Mouse (Mus musculus): ENCODE results near the gene Gm11172. TPM values are rescaled to one million over a fixed set of nuclear protein-coding genes. Genes with fewer than 3 reads are reported as not detected.
"Not testable (repeated sequence)": the region's sequence is repeated elsewhere in the genome, so short reads cannot be mapped to it uniquely, and the experiment has no call there.

The Gm11172 gene
- polyA plus RNA-seq, 1 experiment from 2014 or later = not detected

GRCm38 (mm10) chr16:10840018-10840417, 27.3 kb downstream of the Gm11172 start:
- Histone ChIP-seq H3K27ac (ENCODE audit: low read length) (no peak overlapping the region), H3K9ac (replicated peaks; ENCODE audit: low read length) (no peak overlapping the region), H3K9me3 (ENCODE audit: low read length) (no peaks in the 10 kb centered on the region), H3K4me3 (ENCODE audit: low read length) (no peak overlapping the region), H3K27me3 (ENCODE audit: insufficient read depth, low read length) (no peaks in the 10 kb centered on the region), H3K36me3 (ENCODE audit: insufficient read depth, low read length) (peaks cover 5% of the 10 kb centered on the region; the same call in 1 of the 2 replicates), H3K4me1 (ENCODE audit: insufficient read depth, low read length) (peaks cover 45% of the 10 kb centered on the region), H3K4me2 (replicated peaks; ENCODE audit: low read depth, low read length) (no peak overlapping the region)
- WGBS = 87% methylated on average over 10 of the region's 14 CpGs
- ATAC-seq (ENCODE audit: low FRiP score, low TSS enrichment) = no peak

- no peak overlapping the region for H3K4me2 ChIP-seq (replicated peaks; ENCODE audit: low read depth, low read length)
Observed at GRCm38 (mm10) chr16:10842282-10842855, 29.7 kb downstream of the Gm11172 start.

DNA sequence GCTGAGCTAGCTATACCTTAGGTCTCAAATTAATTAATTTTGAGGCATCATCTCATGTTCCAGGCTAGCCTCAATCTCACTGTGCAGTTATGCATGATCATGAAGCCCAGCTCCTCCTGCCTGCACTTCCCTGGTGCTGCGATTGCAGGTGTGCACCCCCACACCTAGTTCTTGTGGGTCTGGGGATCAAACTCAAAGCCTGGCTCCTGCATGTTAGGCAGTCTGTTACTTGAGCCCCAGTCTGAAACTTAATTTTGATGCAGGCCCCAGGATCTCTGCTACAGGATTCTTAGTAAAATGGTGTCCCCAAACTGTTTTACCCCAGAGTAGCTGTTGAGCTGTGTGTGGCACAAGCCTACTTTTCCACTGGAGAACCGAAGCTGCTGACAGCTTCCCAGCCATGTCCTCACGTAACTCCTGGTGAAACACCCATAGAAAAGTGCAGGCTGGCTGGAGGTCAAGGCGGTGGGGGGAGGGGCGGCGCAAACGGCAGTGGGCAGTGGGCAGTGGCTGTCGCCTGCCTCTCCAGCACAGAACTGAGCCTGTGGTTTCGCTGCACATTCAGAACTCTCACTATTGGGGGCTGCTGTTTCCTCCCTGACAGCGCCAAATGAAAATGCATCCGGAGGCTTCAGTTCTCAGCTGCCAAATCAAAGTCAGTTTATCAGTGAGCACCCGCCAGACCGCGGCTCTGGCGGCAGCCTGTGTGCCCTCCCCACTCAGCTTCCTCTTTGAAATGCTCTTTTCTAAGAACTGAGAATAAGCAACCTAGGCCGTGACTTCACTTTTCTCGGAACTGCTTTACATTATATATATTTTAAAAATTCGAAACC, 31.0 kb downstream of the Gm11172 start:
- peak overlapping the region; percentile 70 for H3K27ac ChIP-seq (ENCODE audit: low read length)
- peak; percentile 32; the same call in 1 of the 2 replicates for ATAC-seq (ENCODE audit: low FRiP score, low TSS enrichment)

More at GRCm38 (mm10) chr16:10842282-10842855, 29.7 kb downstream of the Gm11172 start:
- peak overlapping the region; percentile 17; the same call in 1 of the 2 replicates for H3K27ac ChIP-seq (ENCODE audit: low read length)
- H3K4me3 ChIP-seq (ENCODE audit: low read length) = no peak overlapping the region
- H3K36me3 ChIP-seq (ENCODE audit: insufficient read depth, low read length) = peaks cover 5% of the 10 kb centered on the region; the same call in 1 of the 2 replicates
- no peak overlapping the region for H3K9ac ChIP-seq (replicated peaks; ENCODE audit: low read length)
- no peaks in the 10 kb centered on the region for H3K27me3 ChIP-seq (ENCODE audit: insufficient read depth, low read length)
- no peaks in the 10 kb centered on the region for H3K9me3 ChIP-seq (ENCODE audit: low read length)
- H3K4me1 ChIP-seq (ENCODE audit: insufficient read depth, low read length) = peaks cover 45% of the 10 kb centered on the region
- WGBS = 45% methylated on average over 4 of the region's 4 CpGs
- peak; percentile 20 for ATAC-seq (ENCODE audit: low FRiP score, low TSS enrichment)

GRCm38 (mm10) chr16:10844319-10844670, 31.6 kb downstream of the Gm11172 start:
- Histone ChIP-seq H3K27me3 (ENCODE audit: insufficient read depth, low read length) (no peaks in the 10 kb centered on the region), H3K4me3 (ENCODE audit: low read length) (peak overlapping the region; percentile 36), H3K36me3 (ENCODE audit: insufficient read depth, low read length) (peaks cover 5% of the 10 kb centered on the region; the same call in 1 of the 2 replicates), H3K9me3 (ENCODE audit: low read length) (no peaks in the 10 kb centered on the region), H3K4me1 (ENCODE audit: insufficient read depth, low read length) (peaks cover 29% of the 10 kb centered on the region), H3K9ac (replicated peaks; ENCODE audit: low read length) (peak overlapping the region; percentile 1; the same call in 1 of the 2 replicates), H3K27ac (ENCODE audit: low read length) (peak overlapping the region; percentile 70), H3K4me2 (replicated peaks; ENCODE audit: low read depth, low read length) (peak overlapping the region; percentile 60)
- WGBS = 41% methylated on average over 6 of the region's 6 CpGs
- ATAC-seq (ENCODE audit: low FRiP score, low TSS enrichment) = no peak

More for the DNA sequence above, 31.0 kb downstream of the Gm11172 start:
- Histone ChIP-seq H3K9me3 (ENCODE audit: low read length) (no peaks in the 10 kb centered on the region), H3K9ac (replicated peaks; ENCODE audit: low read length) (peak overlapping the region; percentile 46), H3K4me2 (replicated peaks; ENCODE audit: low read depth, low read length) (peak overlapping the region; percentile 60), H3K4me1 (ENCODE audit: insufficient read depth, low read length) (peaks cover 34% of the 10 kb centered on the region), H3K27me3 (ENCODE audit: insufficient read depth, low read length) (no peaks in the 10 kb centered on the region), H3K4me3 (ENCODE audit: low read length) (peak overlapping the region; percentile 36), H3K36me3 (ENCODE audit: insufficient read depth, low read length) (peaks cover 5% of the 10 kb centered on the region; the same call in 1 of the 2 replicates)
- WGBS = 11% methylated on average over 18 of the region's 18 CpGs

DNA sequence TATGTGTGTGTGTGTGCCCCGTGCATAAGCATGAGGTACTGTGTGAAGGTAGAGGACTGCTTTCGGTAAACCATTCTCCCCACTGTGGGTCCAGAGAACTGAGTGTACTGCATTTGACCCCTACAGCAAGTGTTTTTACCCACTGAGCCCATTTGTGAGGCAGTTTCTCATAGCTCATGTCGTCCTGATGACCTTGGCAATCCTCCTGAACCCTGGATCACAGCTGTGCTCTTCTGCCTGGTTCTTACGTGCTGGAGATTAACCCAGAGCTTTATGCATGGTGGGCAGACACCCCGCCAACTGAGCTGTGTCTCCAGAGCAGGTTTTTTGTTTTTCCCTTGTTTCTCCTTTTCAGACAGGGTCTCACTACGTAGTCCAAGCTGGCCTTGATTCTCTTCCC, 33.2 kb downstream of the Gm11172 start:
- Histone ChIP-seq H3K27ac (ENCODE audit: low read length) (no peak overlapping the region), H3K9me3 (ENCODE audit: low read length) (no peaks in the 10 kb centered on the region), H3K9ac (replicated peaks; ENCODE audit: low read length) (no peak overlapping the region), H3K27me3 (ENCODE audit: insufficient read depth, low read length) (no peaks in the 10 kb centered on the region), H3K36me3 (ENCODE audit: insufficient read depth, low read length) (no peaks in the 10 kb centered on the region), H3K4me1 (ENCODE audit: insufficient read depth, low read length) (peaks cover 32% of the 10 kb centered on the region), H3K4me3 (ENCODE audit: low read length) (no peak overlapping the region), H3K4me2 (replicated peaks; ENCODE audit: low read depth, low read length) (no peak overlapping the region)
- no peak for ATAC-seq (ENCODE audit: low FRiP score, low TSS enrichment)
- WGBS = 78% methylated on average over 6 of the region's 6 CpGs

GRCm38 (mm10) chr16:10846503-10846902, 33.8 kb downstream of the Gm11172 start:
- Histone ChIP-seq H3K9ac (replicated peaks; ENCODE audit: low read length) (no peak overlapping the region), H3K27me3 (ENCODE audit: insufficient read depth, low read length) (no peaks in the 10 kb centered on the region), H3K27ac (ENCODE audit: low read length) (no peak overlapping the region), H3K4me1 (ENCODE audit: insufficient read depth, low read length) (peaks cover 32% of the 10 kb centered on the region), H3K4me2 (replicated peaks; ENCODE audit: low read depth, low read length) (no peak overlapping the region), H3K9me3 (ENCODE audit: low read length) (no peaks in the 10 kb centered on the region), H3K36me3 (ENCODE audit: insufficient read depth, low read length) (no peaks in the 10 kb centered on the region), H3K4me3 (ENCODE audit: low read length) (no peak overlapping the region)
- peak; percentile 78 for ATAC-seq (ENCODE audit: low FRiP score, low TSS enrichment)
- WGBS = 55% methylated on average over 4 of the region's 4 CpGs

GRCm38 (mm10) chr16:10849965-10850861, 37.5 kb downstream of the Gm11172 start:
- H3K27ac ChIP-seq (ENCODE audit: low read length) = peak overlapping the region; percentile 33; the same call in 1 of the 2 replicates
- H3K4me2 ChIP-seq (replicated peaks; ENCODE audit: low read depth, low read length) = no peak overlapping the region
- WGBS = 63% methylated on average over 12 of the region's 12 CpGs
- H3K27me3 ChIP-seq (ENCODE audit: insufficient read depth, low read length) = no peaks in the 10 kb centered on the region
- H3K9ac ChIP-seq (replicated peaks; ENCODE audit: low read length) = no peak overlapping the region
- H3K9me3 ChIP-seq (ENCODE audit: low read length) = no peaks in the 10 kb centered on the region
- peaks cover 8% of the 10 kb centered on the region; the same call in 1 of the 2 replicates for H3K4me1 ChIP-seq (ENCODE audit: insufficient read depth, low read length)
- H3K4me3 ChIP-seq (ENCODE audit: low read length) = no peak overlapping the region
- no peaks in the 10 kb centered on the region for H3K36me3 ChIP-seq (ENCODE audit: insufficient read depth, low read length)
- no peak for ATAC-seq (ENCODE audit: low FRiP score, low TSS enrichment)

DNA sequence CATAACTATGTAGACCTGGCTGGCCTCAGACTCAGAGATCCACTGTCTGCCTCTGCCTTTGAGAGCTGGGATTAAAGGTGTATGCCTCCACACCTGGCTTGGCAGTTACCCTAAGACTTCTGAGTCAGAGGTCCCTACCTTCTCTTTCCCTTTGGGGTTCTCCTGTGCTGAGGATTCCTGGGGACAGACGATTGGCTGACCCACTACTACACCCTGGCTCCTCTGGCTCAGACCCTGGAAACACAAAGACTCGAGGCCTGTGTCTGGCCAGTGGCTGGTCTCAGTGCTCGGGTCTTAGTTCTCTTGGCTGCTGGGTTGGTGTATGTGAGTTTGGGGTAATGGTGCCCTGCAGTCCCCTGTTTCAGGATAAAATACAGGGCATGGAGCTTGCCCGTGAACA, 38.2 kb downstream of the Gm11172 start:
- no peaks in the 10 kb centered on the region for H3K27me3 ChIP-seq (ENCODE audit: insufficient read depth, low read length)
- 71% methylated on average over 4 of the region's 4 CpGs for WGBS
- H3K9ac ChIP-seq (replicated peaks; ENCODE audit: low read length) = no peak overlapping the region
- no peak overlapping the region for H3K4me3 ChIP-seq (ENCODE audit: low read length)
- H3K4me1 ChIP-seq (ENCODE audit: insufficient read depth, low read length) = peaks cover 8% of the 10 kb centered on the region; the same call in 1 of the 2 replicates
- H3K27ac ChIP-seq (ENCODE audit: low read length) = no peak overlapping the region
- no peaks in the 10 kb centered on the region for H3K36me3 ChIP-seq (ENCODE audit: insufficient read depth, low read length)
- no peak overlapping the region for H3K4me2 ChIP-seq (replicated peaks; ENCODE audit: low read depth, low read length)
- H3K9me3 ChIP-seq (ENCODE audit: low read length) = no peaks in the 10 kb centered on the region
- no peak for ATAC-seq (ENCODE audit: low FRiP score, low TSS enrichment)

DNA sequence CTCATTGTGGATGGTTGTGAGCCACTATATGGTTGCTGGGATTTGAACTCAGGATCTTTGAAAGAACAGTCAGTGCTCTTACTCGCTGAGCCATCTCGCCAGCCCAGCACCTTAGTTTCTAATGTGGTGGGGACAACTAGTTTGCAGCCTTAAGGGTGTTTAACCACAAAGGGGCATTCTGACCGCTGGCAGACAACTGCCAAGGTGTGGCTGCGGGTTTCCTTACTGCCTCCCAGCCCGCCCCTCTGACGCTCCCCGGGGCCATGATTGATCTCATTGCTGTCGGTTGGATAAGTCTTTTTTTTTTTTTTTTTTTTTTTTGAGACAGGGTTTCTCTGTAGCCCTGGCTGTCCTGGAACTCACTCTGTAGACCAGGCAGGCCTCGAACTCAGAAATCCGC, 39.5 kb downstream of the Gm11172 start:
- H3K9me3 ChIP-seq (ENCODE audit: low read length); H3K9ac ChIP-seq (replicated peaks; ENCODE audit: low read length); H3K27me3 ChIP-seq (ENCODE audit: insufficient read depth, low read length); H3K4me3 ChIP-seq (ENCODE audit: low read length); H3K27ac ChIP-seq (ENCODE audit: low read length); H3K36me3 ChIP-seq (ENCODE audit: insufficient read depth, low read length); ATAC-seq (ENCODE audit: low FRiP score, low TSS enrichment); H3K4me2 ChIP-seq (replicated peaks; ENCODE audit: low read depth, low read length); H3K4me1 ChIP-seq (ENCODE audit: insufficient read depth, low read length): not testable (repeated sequence)
- 93% methylated on average over 10 of the region's 10 CpGs for WGBS

Measured in kidney, embryonic 16.5 days (tissue).